Mouse (Mus musculus): ENCODE data around the gene 9130409I23Rik.

- TF ChIP-seq CTCF (IDR thresholded peaks at IDR 0.05; ENCODE audit: low read depth) (no peak), EP300 (IDR thresholded peaks at IDR 0.05; ENCODE audit: low read depth) (no peak)
Measured at GRCm38 (mm10) chr1:181021488-181021865, 29.6 kb upstream of the 9130409I23Rik start.

Measured in liver, postnatal 0 days (tissue).